Mouse (Mus musculus) ES-E14 (cell line): Measurements from ENCODE around the gene Ralgapa2.

Experiments
- HCFC1 ChIP-seq: IDR thresholded peaks from 2 replicates; pipeline ENCODE4 v1.6.1; 2012; ENCODE audit warnings: low read length, inconsistent platforms, borderline replicate concordance; ENCODE audit not compliant: insufficient read depth
- MAFK ChIP-seq: IDR thresholded peaks from 2 replicates; pipeline ENCODE4 v1.6.1; 2014; ENCODE audit warnings: mild to moderate bottlenecking, low read depth, low read length, inconsistent platforms; ENCODE audit not compliant: insufficient read depth
- ZNF384 ChIP-seq: IDR thresholded peaks from 2 replicates; pipeline ENCODE4 v1.6.1; 2012; ENCODE audit warnings: low read depth, low read length, inconsistent platforms

- TF ChIP-seq HCFC1: no peak
- TF ChIP-seq MAFK: no peak
- no peak for TF ChIP-seq ZNF384
These were observed 251.0 kb downstream of the Ralgapa2 start for GRCm38 (mm10) chr2:146261146-146261545.
